Mouse (Mus musculus) lung, embryonic 14.5 days (tissue): ENCODE data around the gene Gimap5. TPM values are rescaled to one million over a fixed set of nuclear protein-coding genes. Genes with fewer than 3 reads are reported as not detected.
A peak's percentile ranks its signal among the peaks of the same experiment; 100 is the strongest.

ENCODE experiments used
- ATAC-seq: fragments of 200-750 bp; cut with Nextera tagmentation; 2 replicates; pipeline ENCODE4 v1.8.0; 2017; ENCODE audit warnings: mild to moderate bottlenecking, moderate TSS enrichment, moderate library complexity; ENCODE audit not compliant: insufficient read depth
- DNase-seq: peaks from one replicate; pipeline ENCODE4 v3.0.0-alpha.2; 2015
- H3K27ac ChIP-seq: fragments of 300-500 bp; sonication (generic); 2 replicates; pipeline ENCODE4 v1.5.1; 2014; ENCODE audit warnings: low read depth, mild to moderate bottlenecking, moderate library complexity
- H3K27me3 ChIP-seq: fragments of 300-500 bp; sonication (generic); 2 replicates; pipeline ENCODE4 v1.6.1; 2014; ENCODE audit warnings: low read length, control low read depth; ENCODE audit not compliant: insufficient read depth
- H3K36me3 ChIP-seq: fragments of 300-500 bp; sonication (generic); 2 replicates; pipeline ENCODE4 v1.6.1; 2014; ENCODE audit warnings: control low read depth; ENCODE audit not compliant: insufficient read depth
- H3K4me1 ChIP-seq: fragments of 300-500 bp; sonication (generic); 2 replicates; pipeline ENCODE4 v1.6.1; 2014; ENCODE audit warnings: antibody characterized with exemption, control low read depth; ENCODE audit not compliant: insufficient read depth
- H3K4me2 ChIP-seq: fragments of 300-500 bp; sonication (generic); 2 replicates; pipeline ENCODE4 v1.6.1; 2014; ENCODE audit warnings: mild to moderate bottlenecking
- H3K4me3 ChIP-seq: fragments of 300-500 bp; sonication (generic); 2 replicates; pipeline ENCODE4 v1.5.1; 2014; ENCODE audit warnings: low read depth, low read length
- H3K9ac ChIP-seq: fragments of 300-500 bp; sonication (generic); 2 replicates; pipeline ENCODE4 v1.6.1; 2014
- H3K9me3 ChIP-seq: fragments of 300-500 bp; sonication (generic); 2 replicates; pipeline ENCODE4 v1.6.1; 2016; ENCODE audit warnings: low read depth, low read length, control low read depth
- CTCF ChIP-seq: IDR thresholded peaks from 2 replicates; pipeline ENCODE4 v1.5.1; 2016; ENCODE audit warnings: antibody characterized with exemption, low read depth
- WGBS: fragments of 180-500 bp; shearing (Covaris S2); extraction: QIAGEN DNeasy Blood & Tissue Kit; methylation state at CpG from one replicate; pipeline ENCODE4 v1.1.7; 2014; 5-methylcytosine and 5-hydroxymethylcytosine counted together
- polyA plus RNA-seq: library from polyadenylated mRNA; unstranded; fragments of >200 nt; fragmentation: Nextera tagmentation; extraction: Ambion mirVana; gene quantifications from 2 replicates; pipeline ENCODE4 v1.2.1, GENCODE M21; 2014

The Gimap5 gene
- polyA plus RNA-seq, 1 experiment from 2014 or later: 20.7 TPM

- DNase-seq: peak; percentile 65
- Histone ChIP-seq H3K4me2 (no peak overlapping the region), H3K4me3 (no peak overlapping the region), H3K9ac (no peak overlapping the region), H3K27ac (no peak overlapping the region), H3K27me3 (no peaks in the 10 kb centered on the region), H3K9me3 (no peaks in the 10 kb centered on the region), H3K36me3 (no peaks in the 10 kb centered on the region), H3K4me1 (no peaks in the 10 kb centered on the region)
- WGBS: 58% methylated on average over 7 of the region's 7 CpGs
- ATAC-seq: no peak
- TF ChIP-seq CTCF: no peak
Measured at GRCm38 (mm10) chr6:48763567-48764270, 17.7 kb downstream of the Gimap5 start.

- H3K36me3 ChIP-seq: no peaks in the 10 kb centered on the region
- DNase-seq: no peak
- no peak overlapping the region for H3K9ac ChIP-seq
- no peak for ATAC-seq
- H3K4me2 ChIP-seq: no peak overlapping the region
- H3K27me3 ChIP-seq: no peaks in the 10 kb centered on the region
- TF ChIP-seq CTCF: no peak
- H3K4me3 ChIP-seq: no peak overlapping the region
- no peak overlapping the region for H3K27ac ChIP-seq
- no peaks in the 10 kb centered on the region for H3K4me1 ChIP-seq
- H3K9me3 ChIP-seq: no peaks in the 10 kb centered on the region
- WGBS: 86% methylated on average over 10 of the region's 10 CpGs
Measured at GRCm38 (mm10) chr6:48764496-48764895, 18.5 kb downstream of the Gimap5 start.

GRCm38 (mm10) chr6:48768178-48768869, 22.3 kb downstream of the Gimap5 start:
- no peaks in the 10 kb centered on the region for H3K4me1 ChIP-seq
- TF ChIP-seq CTCF: no peak
- H3K4me2 ChIP-seq: no peak overlapping the region
- H3K9me3 ChIP-seq: no peaks in the 10 kb centered on the region
- H3K27ac ChIP-seq: no peak overlapping the region
- no peak overlapping the region for H3K4me3 ChIP-seq
- no peaks in the 10 kb centered on the region for H3K36me3 ChIP-seq
- ATAC-seq (no peak), DNase-seq (no peak)
- H3K9ac ChIP-seq: no peak overlapping the region
- 64% methylated on average over 9 of the region's 9 CpGs for WGBS
- no peaks in the 10 kb centered on the region for H3K27me3 ChIP-seq

GRCm38 (mm10) chr6:48768933-48769332, 22.9 kb downstream of the Gimap5 start:
- Histone ChIP-seq H3K4me1 (no peaks in the 10 kb centered on the region), H3K9ac (no peak overlapping the region), H3K4me3 (no peak overlapping the region), H3K36me3 (no peaks in the 10 kb centered on the region), H3K27me3 (no peaks in the 10 kb centered on the region), H3K4me2 (no peak overlapping the region), H3K27ac (no peak overlapping the region), H3K9me3 (no peaks in the 10 kb centered on the region)
- ATAC-seq (no peak), DNase-seq (no peak)
- 73% methylated on average over 3 of the region's 3 CpGs for WGBS
- TF ChIP-seq CTCF: no peak

- Histone ChIP-seq H3K9ac (no peak within 1 kb of the TSS), H3K27ac (no peak within 1 kb of the TSS), H3K36me3 (no peaks in the 10 kb centered on the region), H3K4me3 (no peak within 1 kb of the TSS), H3K27me3 (no peaks in the 10 kb centered on the region), H3K4me1 (no peaks in the 10 kb centered on the region), H3K9me3 (no peaks in the 10 kb centered on the region), H3K4me2 (no peak within 1 kb of the TSS)
- TF ChIP-seq CTCF: no peak
- DNase-seq (no peak), ATAC-seq (no peak)
- 89% methylated on average over 3 of the region's 3 CpGs for WGBS
Measured at GRCm38 (mm10) chr6:48770696-48771095, 24.7 kb downstream of the Gimap5 start, which contains the start of gene Gimap3. Gimap3 (minus strand) TSS chr6:48770851.

GRCm38 (mm10) chr6:48772030-48772429, 26.0 kb downstream of the Gimap5 start:
- Histone ChIP-seq H3K4me3 (no peak overlapping the region), H3K27ac (no peak overlapping the region), H3K9ac (no peak overlapping the region), H3K9me3 (no peaks in the 10 kb centered on the region), H3K36me3 (no peaks in the 10 kb centered on the region), H3K27me3 (no peaks in the 10 kb centered on the region), H3K4me1 (no peaks in the 10 kb centered on the region), H3K4me2 (no peak overlapping the region)
- ATAC-seq: peak; percentile 68
- TF ChIP-seq CTCF: peak; percentile 93
- DNase-seq: peak; percentile 88
- WGBS: 10% methylated on average over 8 of the region's 8 CpGs

- Histone ChIP-seq H3K4me2 (no peak overlapping the region), H3K4me1 (peaks cover 17% of the 10 kb centered on the region), H3K4me3 (no peak overlapping the region), H3K36me3 (no peaks in the 10 kb centered on the region), H3K27me3 (no peaks in the 10 kb centered on the region), H3K27ac (no peak overlapping the region), H3K9ac (no peak overlapping the region), H3K9me3 (no peaks in the 10 kb centered on the region; the same call in 1 of the 2 replicates)
- ATAC-seq: no peak
- 93% methylated on average over 1 of the region's 1 CpGs for WGBS
- TF ChIP-seq CTCF: no peak
- no peak for DNase-seq
Measured at GRCm38 (mm10) chr6:48784406-48784805, 38.4 kb downstream of the Gimap5 start.
